Mouse (Mus musculus) layer of hippocampus, postnatal 25 days (tissue): ENCODE measurements around the gene Tmem258. TPM values are rescaled to one million over a fixed set of nuclear protein-coding genes. Genes with fewer than 3 reads are reported as not detected.
"Not testable (repeated sequence)": the region's sequence is repeated elsewhere in the genome, so short reads cannot be mapped to it uniquely, and the experiment has no call there.

Experiments used
- DNase-seq, 2 experiments: peaks; one replicate each; pipeline ENCODE4 v3.0.0; 2022; ENCODE audit warnings: mixed read lengths in 2 of 2, low spot score in 1 of 2; ENCODE audit errors: extremely low spot score in 1 of 2
- total RNA-seq, 2 experiments: library from RNA; stranded (reverse); gene quantifications; 2 replicates each; pipeline ENCODE4 v1.2.3; 2021

Tmem258 gene
- 10 to 100 TPM; 84.3 to 92.4 TPM for total RNA-seq

DNA sequence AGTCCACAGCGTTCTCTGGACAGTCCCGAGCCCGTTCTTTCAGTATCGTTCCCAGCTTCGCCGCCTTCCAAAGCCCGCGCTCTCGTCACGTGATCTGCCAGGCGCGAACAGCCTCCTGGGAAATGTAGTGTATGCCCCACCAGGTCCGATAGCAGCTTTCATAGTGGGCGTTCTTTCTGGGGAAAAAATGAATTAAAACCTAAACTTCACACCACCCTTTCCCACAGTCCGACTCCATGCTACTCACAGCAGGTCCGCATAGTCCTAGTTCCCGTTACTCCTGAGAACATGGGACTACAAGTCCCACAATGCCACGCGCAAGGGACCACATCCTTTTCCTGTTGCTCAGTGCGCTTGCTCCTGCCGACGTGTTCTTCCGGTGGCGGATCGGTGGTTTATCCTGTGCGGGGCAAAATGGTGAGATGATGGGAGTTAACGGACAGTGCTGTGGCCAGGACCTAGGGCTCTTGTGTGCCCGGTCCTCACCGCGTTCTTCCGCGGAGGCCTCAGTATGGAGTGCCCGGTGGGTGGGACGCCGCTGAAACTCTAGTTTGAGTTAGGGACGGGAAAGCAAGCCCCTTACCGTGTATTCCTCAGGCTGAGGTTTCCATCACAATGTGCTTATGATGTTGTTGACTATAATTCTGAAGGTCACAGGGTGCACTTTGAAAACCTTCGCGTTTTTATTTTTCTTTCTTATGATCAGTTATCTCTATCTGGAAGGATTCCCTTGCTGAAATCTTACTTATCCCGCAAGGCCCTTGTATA lies at the start of gene Tmem258, which contains the start of gene Fen1:
TSS of gene Tmem258 (plus strand) at position 167 of the 768 bp plus-strand sequence.
TSS of gene Fen1 (minus strand) at position 322 of the 768 bp plus-strand sequence.
- DNase-seq = peak; percentile 90 to 91

DNA sequence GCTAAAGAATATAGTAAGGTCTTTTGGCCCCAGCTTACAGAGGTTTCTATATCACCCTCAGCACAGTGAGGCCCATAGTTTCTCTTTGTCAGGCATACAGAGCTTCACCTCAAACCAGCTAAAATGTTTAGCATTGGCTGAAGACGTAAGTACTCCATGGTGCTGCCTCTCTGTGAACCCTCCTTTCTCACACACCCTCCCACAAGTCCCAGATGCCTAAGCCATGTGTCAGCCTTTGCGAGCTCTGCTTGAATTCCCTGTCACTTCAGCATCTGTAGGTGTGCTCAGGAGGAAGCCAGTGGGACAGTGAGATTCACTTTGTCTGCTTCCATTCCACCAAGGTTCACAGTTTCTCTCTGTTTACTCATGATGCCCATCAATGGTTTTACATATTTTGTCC lies 46.1 kb upstream of the Tmem258 start:
- no peak for DNase-seq

DNA sequence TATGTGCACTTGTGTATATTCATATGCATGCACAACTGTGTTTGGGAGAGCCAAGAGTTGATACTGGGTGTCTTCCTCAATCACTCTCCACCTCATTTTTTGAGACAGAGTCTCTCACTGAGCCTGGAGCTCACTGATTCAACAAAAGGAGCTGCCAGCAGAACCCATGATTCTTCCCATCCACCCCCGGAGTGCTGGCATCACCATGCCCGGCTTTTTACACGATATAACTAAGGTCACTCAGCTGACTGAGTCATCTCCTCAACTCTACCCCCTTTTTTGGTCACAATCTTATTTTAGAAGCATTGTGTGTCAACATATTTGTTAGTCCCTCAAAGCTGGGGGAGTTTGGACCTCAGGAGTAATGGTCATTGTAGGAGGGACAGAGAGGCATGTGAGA lies 39.9 kb upstream of the Tmem258 start:
- no peak for DNase-seq

GRCm38 (mm10) chr19:10165928-10166327 lies 37.9 kb upstream of the Tmem258 start:
- DNase-seq = not testable (repeated sequence)

DNA sequence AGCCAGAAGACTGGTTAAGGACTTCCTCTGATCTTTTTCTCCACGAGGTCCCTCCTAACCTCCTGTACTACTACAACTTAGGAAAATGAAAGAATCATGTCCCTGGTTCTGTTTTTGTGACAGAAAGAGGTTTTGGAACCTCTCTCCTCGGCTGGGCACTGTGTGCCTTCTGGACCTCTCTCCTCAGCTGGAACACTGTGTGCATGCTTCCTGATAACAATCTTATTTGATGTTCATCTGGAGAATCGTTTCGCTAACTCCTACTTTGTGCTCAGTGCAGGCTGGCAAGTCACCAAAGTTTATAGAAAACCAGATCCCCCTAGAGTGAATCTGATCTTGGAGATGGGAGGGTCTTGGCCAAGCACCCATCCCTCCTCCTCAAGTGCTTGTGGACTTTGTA lies 36.7 kb upstream of the Tmem258 start:
- DNase-seq = no peak

- DNase-seq = no peak
These were observed 35.9 kb upstream of the Tmem258 start for GRCm38 (mm10) chr19:10167951-10168350.

GRCm38 (mm10) chr19:10168441-10168840 lies 35.4 kb upstream of the Tmem258 start:
- no peak for DNase-seq

DNA sequence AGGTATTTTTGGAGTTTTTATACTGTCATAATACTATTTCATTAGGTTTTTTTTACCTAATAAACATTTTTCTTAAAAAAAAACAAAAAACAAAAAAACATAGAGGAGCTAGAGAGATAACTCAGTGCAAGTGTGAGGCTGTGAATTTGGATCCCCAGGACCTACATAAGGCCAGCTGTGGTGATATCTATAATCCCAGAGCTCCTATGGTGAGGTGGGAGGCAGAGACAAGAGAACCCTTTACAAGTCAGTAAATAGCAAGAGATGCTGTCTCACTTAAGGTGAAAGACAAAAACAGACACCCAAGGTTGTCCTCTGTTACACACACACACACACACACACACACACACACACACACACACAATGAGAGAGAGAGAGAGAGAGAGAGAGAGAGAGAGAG lies 34.6 kb upstream of the Tmem258 start:
- DNase-seq = no peak

DNA sequence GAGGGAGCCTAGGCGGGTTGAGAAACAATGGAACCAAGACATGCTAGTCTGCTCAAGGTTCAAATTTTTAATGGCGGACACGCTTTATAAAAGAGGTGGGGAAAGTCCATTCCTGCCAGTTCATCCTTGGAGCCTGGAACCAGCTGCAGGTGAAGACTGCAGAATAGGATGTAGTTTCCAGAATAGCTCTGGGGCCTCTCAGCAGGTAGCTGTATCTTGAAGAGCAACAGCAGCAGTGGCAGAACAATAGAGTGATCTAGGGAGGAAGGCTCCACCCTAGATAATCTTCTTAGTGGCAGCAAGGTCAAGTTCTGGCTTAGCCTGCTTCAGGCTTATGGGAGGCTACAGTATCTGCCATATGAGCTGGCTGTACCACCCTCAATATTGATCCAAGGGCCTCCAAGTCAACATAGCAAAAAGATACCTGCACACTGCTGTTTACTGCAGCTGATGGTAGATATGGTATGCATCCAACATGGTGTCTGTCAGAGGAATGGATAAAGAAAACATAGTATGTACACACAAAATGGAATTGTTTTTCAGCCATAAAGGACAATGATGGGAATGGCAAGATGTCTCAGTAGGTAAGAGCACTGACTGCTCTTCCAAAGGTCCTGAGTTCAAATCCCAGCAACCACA lies 34.0 kb upstream of the Tmem258 start:
- DNase-seq = not testable (repeated sequence)

GRCm38 (mm10) chr19:10170466-10170865 lies 33.3 kb upstream of the Tmem258 start:
- no peak for DNase-seq

DNA sequence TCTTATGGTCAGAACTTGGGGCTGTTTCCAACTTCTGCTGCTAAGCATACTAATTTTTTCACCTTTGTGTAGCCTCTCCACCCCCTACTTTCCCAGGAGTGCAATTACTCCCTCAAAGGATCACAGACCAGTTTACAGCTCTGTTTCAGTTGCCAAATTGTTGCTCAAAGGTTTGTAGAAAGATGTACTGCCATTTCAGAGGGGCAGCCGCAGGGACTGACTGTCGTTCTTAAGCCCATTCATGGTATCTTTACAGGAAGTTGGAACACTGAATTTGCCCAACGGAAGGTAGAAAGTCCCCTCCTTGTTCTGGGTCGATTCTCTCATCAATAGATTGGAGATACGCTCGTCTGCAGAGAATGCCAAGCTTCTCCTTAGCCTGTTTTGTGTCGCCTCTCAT lies 32.5 kb upstream of the Tmem258 start:
- no peak for DNase-seq

GRCm38 (mm10) chr19:10171846-10172245 lies 32.0 kb upstream of the Tmem258 start:
- DNase-seq = no peak

- no peak for DNase-seq
These were observed 30.6 kb upstream of the Tmem258 start for GRCm38 (mm10) chr19:10173116-10173718.

- DNase-seq = no peak
These were observed 29.8 kb upstream of the Tmem258 start for GRCm38 (mm10) chr19:10173844-10174539.

DNA sequence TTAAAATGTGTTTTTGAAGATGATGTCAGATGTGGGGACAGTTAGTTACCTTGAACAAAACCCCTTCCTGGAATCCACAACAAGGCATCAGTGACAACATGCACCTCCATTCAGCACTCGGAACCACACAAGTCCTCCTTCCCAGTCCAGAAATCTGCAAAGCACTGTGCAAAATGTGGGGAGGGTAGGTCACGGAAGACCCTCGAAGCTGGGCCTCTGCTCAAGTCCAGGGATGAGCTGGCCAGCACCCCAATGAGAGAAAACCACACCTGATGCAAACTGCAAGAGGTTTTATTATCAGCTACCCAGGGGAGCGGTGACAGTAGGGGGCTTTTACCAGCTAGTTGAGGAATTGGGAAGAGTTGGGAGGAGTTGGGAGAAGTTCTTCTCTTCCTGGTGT lies 28.9 kb upstream of the Tmem258 start:
- no peak for DNase-seq

DNA sequence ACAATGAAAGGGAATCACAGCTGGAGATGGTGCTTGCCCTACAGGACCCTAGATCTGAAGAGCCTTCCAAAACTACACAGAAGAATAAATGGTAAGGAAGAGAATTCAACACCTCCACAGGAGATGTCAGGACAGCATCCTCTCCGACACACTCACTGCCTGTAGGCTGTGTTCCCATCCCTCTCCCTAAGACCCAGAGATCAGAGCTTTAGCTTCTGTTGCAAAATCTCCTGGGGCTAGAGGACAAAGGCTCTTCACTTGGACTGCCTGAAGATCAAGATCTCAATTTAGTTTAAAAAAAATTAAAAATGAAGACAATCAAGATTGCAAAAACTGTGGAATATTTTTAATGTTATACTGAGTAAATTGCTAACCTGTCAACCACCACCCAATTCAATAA lies 27.3 kb upstream of the Tmem258 start:
- DNase-seq = no peak

DNA sequence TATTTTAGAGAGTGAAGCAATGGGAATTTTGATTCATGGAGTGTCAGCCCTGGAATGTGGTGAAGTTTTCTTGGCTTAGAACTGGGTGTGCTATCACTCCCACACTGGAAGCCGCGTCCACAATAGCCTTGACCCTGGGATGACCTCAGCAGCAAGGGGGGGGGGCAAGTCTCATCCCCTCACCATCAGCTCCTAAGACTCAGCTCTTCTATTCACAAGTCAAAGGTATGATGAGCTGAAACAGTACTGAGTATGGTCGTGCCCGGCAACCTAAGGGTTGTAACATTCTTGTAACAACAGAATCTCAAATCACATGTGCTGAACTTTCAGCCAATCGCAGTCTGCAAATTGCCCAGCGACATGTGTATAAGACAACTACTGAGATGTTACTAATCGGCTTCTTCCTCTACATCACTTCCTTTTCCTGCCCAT lies 26.9 kb upstream of the Tmem258 start:
- no peak for DNase-seq

- no peak for DNase-seq
These were observed 22.6 kb upstream of the Tmem258 start for GRCm38 (mm10) chr19:10181225-10181624.

GRCm38 (mm10) chr19:10182142-10182541 lies 21.7 kb upstream of the Tmem258 start:
- no peak for DNase-seq

GRCm38 (mm10) chr19:10182670-10183298 lies 21.0 kb upstream of the Tmem258 start, which contains the start of gene Fads1:
Gene Fads1 (plus strand): TSS chr19:10182888.
- peak; percentile 81 to 86 for DNase-seq
